Mouse (Mus musculus) splenic B cell, adult 2 months (primary cell): ENCODE data around the gene Srsf3.
"Not testable (repeated sequence)": the region's sequence is repeated elsewhere in the genome, so short reads cannot be mapped to it uniquely, and the experiment has no call there.

Experiments used
- DNase-seq: peaks from one replicate; pipeline ENCODE4 v3.0.0-alpha.2; 2011; ENCODE audit warnings: low read depth, low spot score
- H3K27me3 ChIP-seq: 2 replicates; pipeline ENCODE4 v1.6.1; 2012; ENCODE audit warnings: mild to moderate bottlenecking, low read length, moderate library complexity, mixed read lengths; ENCODE audit not compliant: control insufficient read depth, poor library complexity, insufficient read depth, severe bottlenecking
- H3K36me3 ChIP-seq: 2 replicates; pipeline ENCODE4 v1.6.1; 2012; ENCODE audit warnings: mild to moderate bottlenecking, low read length, moderate library complexity, mixed read lengths; ENCODE audit not compliant: control insufficient read depth, poor library complexity, insufficient read depth, severe bottlenecking

Gene Srsf3

DNA sequence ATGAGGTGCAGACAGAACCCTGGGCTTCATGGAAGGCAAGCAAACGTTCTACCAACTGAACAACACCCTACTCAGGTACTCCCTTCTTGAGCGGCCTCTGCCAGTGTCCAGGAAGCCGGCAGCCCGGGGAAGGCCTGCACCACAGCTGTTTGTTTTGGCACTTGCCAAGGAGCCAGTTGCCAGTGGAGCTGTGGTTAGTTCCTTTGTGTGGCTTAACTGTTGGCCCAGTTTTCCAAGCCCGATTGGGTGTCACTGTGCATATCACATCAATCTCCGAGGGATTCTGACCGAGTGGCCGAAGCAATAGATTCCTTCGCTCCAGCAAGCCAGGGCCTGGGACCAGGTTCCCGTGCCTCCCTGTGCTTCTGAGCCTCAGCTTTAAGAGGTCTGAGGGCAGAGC, 25.5 kb downstream of the Srsf3 start:
- no peaks in the 10 kb centered on the region for H3K27me3 ChIP-seq
- no peak for DNase-seq
- no peaks in the 10 kb centered on the region for H3K36me3 ChIP-seq

DNA sequence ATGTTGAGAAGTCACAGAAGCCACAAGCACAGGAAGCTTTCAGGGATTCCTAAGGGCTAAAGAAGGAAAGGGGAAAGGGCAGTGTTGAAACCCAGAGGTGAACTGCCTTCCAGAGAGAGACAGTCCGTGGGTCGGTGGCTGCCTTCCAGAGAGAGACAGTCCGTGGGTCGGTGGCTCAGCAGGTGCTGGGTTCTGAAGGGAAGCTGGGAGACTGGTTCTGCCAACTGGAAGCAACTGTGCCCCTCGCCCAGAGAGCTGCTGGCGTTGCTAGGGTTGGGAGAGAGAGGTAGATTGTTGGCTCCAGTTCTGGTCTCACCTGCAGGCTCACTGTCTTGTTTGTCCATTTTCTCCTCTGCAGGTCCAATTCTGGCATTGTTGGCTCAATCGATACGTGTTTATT, 26.1 kb downstream of the Srsf3 start:
- Histone ChIP-seq H3K27me3 (no peaks in the 10 kb centered on the region), H3K36me3 (no peaks in the 10 kb centered on the region)
- no peak for DNase-seq

DNA sequence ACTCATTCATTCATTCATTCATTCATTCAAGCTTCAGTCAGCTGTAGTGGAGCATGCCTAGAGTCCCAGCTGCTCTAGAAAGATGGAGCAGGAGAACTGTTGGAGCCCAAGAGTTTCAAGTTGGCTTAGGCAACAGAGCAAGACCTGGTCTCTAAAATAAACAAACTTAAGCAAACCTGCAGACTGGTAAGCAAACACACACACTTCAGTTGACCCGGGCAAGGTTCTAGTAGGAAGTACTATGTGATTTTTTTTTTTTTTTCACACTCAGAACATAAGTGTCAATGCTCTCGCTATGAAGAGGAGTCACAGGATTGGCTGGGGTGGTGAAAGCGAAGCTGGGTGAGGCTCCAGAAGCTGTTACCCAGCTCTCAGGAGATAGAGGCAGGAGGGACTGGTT, 27.2 kb downstream of the Srsf3 start:
- DNase-seq = no peak
- H3K27me3 ChIP-seq = no peaks in the 10 kb centered on the region
- H3K36me3 ChIP-seq = no peaks in the 10 kb centered on the region

DNA sequence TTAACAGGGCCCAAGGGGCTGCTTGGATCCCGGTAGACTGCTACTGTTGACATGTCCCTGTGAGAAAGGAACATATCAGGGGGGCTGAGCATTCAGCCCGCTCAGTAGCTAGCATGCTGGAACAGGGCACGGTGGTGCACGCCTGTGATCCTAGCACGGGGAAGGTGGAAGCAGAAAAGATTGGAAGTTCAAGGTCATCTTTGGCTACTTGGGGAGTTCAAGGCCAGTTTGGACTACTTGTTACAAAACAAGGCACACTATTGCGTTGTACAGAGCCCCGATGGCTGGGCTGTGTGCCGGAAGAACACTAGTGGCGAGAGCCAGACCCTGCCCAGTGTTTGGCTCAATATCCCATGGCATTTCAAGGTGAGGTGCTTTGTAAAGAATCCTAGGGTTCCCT, 28.5 kb downstream of the Srsf3 start:
- Histone ChIP-seq H3K27me3 (no peaks in the 10 kb centered on the region), H3K36me3 (no peaks in the 10 kb centered on the region)
- DNase-seq = no peak

DNA sequence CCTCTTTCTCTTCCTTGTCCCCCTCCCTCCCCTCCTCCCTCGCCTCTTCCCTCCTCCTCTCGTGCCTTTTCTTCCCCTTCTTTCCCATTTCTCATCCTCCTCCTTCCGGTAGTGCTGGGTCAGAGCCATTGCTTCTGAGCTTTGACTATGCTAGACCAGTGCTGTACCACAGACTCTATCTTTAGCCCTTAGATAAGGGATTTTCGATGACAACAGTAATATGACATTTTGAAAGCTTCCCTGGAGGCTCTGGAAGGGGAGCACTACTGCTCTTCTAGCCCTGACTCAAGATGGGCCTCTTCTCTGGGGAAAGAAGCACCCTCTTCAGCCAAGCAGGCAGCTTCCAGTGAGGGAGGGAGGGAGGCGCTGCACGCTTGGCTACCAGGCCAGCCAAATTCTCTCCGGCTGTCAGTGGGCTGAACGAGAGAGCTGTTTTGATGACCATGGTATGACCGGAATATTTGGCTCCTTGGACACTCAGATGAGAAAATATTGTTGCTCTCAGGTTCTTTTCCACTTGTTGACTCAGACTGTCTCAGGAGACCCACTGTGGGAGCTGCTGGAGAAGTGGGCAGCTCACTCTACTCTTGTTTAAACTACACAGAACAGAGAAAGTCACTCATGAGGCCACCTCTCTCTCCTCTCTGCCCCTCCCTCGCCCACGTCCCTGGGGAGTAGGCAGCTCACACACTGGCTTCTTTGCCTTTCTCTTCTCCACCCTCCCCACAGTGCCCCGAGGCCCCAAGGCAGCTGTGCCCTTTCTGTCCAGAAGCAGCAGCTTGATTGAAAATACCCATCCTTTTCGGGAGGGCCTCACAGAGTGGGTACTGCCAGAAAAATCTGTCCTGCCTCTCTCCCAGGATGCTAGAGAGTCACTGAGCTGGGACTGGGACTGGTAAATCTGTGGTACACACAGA, 29.9 kb downstream of the Srsf3 start:
- DNase-seq = peak; percentile 57
- no peaks in the 10 kb centered on the region for H3K36me3 ChIP-seq
- no peaks in the 10 kb centered on the region for H3K27me3 ChIP-seq

DNA sequence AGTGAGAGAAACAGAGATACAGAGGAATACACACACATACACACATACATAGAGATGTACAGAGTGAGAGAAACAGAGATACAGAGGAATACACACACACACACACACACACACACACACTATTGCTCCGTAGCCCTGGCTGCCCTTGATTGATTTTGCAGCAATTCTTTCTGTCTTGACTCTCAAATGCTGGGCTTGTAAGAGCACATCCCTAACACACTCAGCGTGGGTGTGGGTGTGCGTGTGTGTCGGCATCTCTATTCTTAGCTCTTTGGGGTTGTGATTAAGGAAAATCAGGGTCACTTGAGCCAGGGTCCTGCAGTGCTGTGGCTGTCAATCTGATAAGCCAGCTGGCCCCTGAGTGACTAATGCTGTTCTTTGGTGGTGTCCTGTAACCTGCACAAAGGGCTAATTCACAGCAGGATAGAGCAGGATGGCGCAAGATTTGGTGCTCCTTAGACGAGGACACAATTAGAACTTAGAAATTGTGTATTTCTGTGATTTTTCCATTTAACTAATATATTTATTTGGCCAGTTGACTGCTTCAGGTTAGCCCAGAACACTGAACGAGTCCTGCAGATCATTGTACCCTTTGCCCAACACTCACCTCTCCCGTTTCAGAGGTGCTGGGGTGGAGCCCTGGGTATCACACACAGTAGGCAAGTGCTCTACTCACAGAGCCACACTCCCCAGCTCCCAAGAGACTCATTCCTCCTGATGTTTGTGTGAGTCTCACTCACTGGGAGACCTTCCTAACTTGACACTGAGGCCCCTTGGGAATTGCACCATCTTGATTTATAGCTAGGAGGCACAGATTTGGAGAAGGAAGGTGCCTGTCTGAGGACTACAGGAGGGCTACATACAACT, 30.9 kb downstream of the Srsf3 start:
- no peak for DNase-seq
- no peaks in the 10 kb centered on the region for H3K27me3 ChIP-seq
- H3K36me3 ChIP-seq = no peaks in the 10 kb centered on the region

DNA sequence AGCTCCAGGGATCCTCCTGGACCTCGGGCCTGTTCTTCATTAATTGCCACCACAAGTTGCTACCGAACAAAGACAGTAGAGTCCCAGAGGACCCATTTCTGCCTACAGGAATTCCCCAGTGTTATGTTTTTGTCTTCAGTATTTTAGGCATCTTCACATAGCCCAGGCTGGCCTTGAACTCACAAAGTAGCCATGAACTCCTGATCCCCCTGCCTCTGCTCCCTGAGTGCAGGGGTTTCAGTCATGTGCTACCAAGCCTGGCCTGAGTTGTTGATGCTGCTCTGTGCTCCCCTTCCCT, 31.5 kb downstream of the Srsf3 start:
- Histone ChIP-seq H3K27me3 (no peaks in the 10 kb centered on the region), H3K36me3 (no peaks in the 10 kb centered on the region)
- no peak for DNase-seq

DNA sequence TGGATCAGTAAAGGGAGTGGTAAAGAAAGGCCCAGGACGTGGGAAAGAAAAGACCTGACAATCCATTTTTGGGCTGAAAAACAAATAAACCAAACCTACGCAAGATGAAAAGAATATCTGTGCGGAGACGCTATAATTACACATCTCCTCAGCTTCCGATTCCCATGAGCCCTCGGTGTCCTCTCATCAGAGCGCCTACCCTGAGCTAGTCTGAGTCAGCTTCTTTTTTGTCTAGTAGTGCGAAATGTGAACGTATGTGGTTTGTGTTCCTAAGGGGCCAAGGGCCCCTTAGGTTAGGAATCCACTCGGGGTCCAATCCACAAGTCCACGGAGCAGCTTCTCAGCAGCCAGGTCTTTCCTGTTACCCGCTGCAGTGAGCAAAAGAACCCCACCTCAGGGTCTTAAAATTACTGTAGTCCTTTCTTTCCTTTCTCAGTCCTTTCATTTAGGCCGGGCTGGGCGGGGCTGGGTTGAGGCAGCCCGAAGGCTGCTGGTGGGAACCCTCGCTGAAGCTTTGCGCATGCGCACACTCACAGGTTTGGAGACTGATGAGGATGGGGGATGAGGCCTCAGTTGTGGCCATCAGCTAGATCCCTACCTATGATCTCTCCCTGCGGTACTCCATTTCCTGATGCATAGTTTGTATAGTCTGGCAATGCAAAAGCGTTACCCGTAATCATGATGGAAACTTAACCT, 33.0 kb downstream of the Srsf3 start:
- H3K36me3 ChIP-seq = no peaks in the 10 kb centered on the region
- DNase-seq = no peak
- H3K27me3 ChIP-seq = no peaks in the 10 kb centered on the region

DNA sequence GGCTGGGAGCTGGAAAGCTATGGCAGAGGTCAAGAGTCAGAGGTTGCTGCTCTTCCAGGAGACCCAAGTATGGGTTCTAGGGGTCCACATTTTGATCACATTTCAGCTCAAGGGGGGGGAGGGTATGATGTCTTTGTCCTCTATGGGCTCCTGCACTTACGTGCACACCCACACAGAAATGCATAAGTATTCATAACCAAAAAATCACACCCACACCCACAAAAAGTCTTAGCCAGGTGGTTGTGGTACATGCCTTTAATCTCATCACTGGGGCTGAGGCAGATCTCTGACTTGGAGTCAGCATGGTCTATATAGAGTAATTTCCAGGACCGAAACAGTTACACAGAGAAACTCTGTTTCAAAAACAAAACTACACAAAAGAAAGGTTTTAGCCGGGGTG, 33.5 kb downstream of the Srsf3 start:
- Histone ChIP-seq H3K27me3 (no peaks in the 10 kb centered on the region), H3K36me3 (no peaks in the 10 kb centered on the region)
- no peak for DNase-seq

DNA sequence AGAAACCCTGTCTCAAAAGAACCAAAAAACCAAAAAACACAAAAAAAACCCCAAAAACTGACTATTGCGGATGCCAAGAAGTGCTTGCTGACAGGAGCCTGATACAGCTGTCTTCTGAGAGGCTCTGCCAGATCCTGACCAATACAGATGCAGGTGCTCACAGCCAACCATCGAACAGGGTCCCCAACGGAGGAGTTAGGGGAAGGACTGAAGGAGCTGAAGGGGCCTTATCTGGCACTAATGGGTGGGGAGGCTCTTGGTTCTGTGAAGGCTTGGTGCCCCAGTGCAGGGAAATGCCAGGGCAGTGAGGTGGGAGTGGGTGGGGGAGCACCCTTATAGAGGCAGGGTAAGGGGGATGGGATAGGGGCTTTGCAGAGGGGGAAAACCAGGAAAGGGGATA, 35.0 kb downstream of the Srsf3 start:
- not testable (repeated sequence) for H3K27me3 ChIP-seq, DNase-seq, H3K36me3 ChIP-seq

DNA sequence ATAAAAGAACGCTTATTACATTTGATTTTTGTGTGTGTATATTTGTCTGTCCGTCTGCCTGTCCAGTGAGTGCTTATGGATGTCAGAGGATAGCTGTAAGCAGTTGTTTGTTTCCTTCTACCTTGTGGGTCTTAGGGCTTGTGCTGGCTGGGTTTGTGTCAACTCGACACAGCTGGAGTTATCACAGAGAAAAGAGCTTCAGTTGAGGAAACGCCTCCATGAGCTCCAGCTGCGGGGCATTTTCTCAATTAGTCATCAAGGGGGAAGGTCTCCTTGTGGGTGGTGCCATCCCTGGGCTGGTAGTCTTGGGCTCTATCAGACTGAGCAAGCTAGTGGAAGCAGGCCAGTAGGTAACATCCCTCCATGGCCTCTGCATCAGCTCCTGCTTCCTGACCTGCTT, 35.4 kb downstream of the Srsf3 start:
- Histone ChIP-seq H3K27me3 (no peaks in the 10 kb centered on the region), H3K36me3 (no peaks in the 10 kb centered on the region)
- no peak for DNase-seq

DNA sequence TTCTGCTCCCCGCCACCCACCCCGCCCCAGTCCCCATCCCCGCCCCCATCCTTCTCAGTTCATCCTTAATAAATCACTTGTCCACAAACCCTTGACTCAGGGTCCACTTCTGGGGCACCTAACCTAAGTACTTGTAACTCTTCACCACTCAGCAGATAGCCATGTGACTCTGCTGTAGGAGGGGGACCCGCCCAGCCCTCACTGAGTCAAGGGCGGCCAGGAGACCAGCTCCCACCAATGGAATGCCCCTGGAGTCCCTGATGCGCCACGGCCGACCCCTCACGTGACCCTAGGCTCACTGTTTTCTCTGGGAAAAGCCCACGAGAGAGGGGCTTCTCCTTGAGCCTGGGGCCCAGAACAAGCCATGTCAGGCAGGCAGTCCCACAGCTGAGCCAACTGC, 36.6 kb downstream of the Srsf3 start:
- Histone ChIP-seq H3K27me3 (no peaks in the 10 kb centered on the region), H3K36me3 (no peaks in the 10 kb centered on the region)
- DNase-seq = no peak

DNA sequence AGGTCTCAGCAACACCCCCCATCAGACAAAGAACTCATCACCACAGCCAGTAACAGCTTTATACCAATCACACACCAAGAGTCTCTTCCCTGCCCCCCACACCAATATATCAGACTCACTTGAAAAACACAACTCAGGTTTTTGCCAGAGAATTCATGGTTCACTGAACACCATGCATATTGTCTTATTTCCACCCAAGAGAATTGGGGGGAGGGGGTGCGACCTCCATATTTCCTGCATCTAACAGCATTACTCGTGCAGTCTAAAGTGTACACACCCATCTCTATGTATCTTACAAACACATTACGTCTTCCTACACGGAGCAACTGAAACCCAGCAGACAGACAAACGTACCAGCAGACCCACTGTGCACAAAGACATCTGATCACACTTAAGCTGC, 39.4 kb downstream of the Srsf3 start:
- no peaks in the 10 kb centered on the region for H3K36me3 ChIP-seq
- no peaks in the 10 kb centered on the region for H3K27me3 ChIP-seq
- DNase-seq = peak; percentile 54

DNA sequence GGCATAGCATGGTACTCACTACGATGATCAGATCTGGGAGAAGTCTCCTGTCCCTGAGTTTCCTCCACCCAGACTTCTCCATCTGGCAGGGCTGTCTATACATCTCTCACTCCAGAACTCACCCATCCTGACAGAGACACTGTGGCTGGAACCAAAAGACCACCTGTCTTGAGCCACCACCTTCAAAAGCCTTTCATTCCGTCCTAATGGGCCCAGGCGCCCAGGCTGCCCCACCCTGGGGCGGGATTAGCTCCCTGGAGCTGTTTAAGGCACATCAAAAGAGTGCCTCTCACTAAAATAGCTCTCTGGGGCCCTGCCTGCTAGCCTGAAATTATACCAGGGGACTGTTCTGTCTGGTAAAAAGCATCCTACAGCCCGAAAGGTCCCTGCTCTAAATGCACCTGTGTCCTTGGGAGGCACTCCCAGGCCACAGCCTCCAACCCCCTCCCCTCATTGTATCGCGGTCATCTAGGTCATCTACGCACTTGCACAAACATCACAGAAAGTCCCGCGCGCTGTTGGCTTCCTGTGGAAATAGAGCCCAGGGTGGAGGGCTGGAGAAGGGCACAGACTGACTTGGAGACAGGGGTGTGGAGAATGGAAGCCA, 40.4 kb downstream of the Srsf3 start:
- no peak for DNase-seq
- H3K36me3 ChIP-seq = no peaks in the 10 kb centered on the region
- no peaks in the 10 kb centered on the region for H3K27me3 ChIP-seq

DNA sequence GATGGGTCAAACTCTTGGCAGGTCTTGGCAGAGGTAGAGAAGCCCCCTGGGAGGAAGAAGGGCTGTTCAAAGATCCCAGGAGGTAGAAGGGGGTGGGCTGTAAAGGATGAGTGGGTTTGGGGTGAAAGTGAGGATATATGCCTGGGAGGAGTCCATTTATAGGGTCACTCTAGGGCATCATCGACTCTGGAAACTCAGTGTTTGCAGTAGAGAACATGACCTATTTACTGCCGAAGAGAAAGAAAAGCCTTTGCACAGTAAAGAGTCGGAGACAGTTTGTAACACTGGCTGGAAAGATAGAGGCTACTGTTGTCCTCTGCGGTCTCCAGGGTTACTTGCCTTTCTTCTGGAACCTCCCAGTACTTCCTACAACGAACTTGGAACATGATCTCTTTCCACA, 40.9 kb downstream of the Srsf3 start:
- no peak for DNase-seq
- no peaks in the 10 kb centered on the region for H3K36me3 ChIP-seq
- H3K27me3 ChIP-seq = no peaks in the 10 kb centered on the region
